Mouse (Mus musculus) thymus, adult 2 months (tissue): ENCODE data around the gene Tomm7.

Source experiments
- CTCF ChIP-seq: fragments of 200-500 bp; IDR thresholded peaks from 2 replicates; pipeline ENCODE4 v1.5.1; 2012; ENCODE audit warnings: mild to moderate bottlenecking, control low read depth, low read length, moderate library complexity, borderline replicate concordance; ENCODE audit not compliant: control insufficient read depth, poor library complexity, insufficient read depth; ENCODE audit errors: extremely low read depth
- POLR2A ChIP-seq: fragments of 200-500 bp; IDR thresholded peaks from 2 replicates; pipeline ENCODE4 v1.6.1; 2012; ENCODE audit warnings: mild to moderate bottlenecking, low read length, control low read depth, moderate library complexity; ENCODE audit not compliant: control insufficient read depth, poor library complexity, insufficient read depth; ENCODE audit errors: extremely low read depth

- TF ChIP-seq POLR2A (no peak), CTCF (no peak)
These were observed 51.2 kb downstream of the Tomm7 start for GRCm38 (mm10) chr5:23792726-23793125.
